ENCODE assay signal across 26 mouse cellular contexts in genomic region chr11:63294476-63294875, GRCm38 (mm10).
A peak's percentile ranks its signal among the peaks of the same experiment; 100 is the strongest.
DNase-seq lines count a peak whose midpoint lies in the region; ATAC-seq lines count a peak whose summit lies in the region.
"Had no signal": no experiment of that assay in that cellular context is flagged by ENCODE, and none has a peak within 500 bp of the region (broad histone marks: within the 10 kb centered on the region; RNA-seq: fewer than 3 reads in every experiment).

No protein-coding gene starts in this region.

- no peaks in the 10 kb centered on the region; the same call in 1 of the 2 replicates for H3K4me1 ChIP-seq in embryonic facial prominence, embryonic 11.5 days (ENCODE audit: control insufficient read depth, insufficient read depth, low read length)
- H3K4me1 ChIP-seq: embryonic facial prominence, embryonic 15.5 days had no signal

- H3K27ac ChIP-seq in embryonic facial prominence, embryonic 11.5 days (replicated peaks; ENCODE audit: low read depth, low read length): no peak overlapping the region
- H3K27ac ChIP-seq: embryonic facial prominence, embryonic 13.5 days; embryonic facial prominence, embryonic 15.5 days; forebrain, embryonic 10.5 days; forebrain, embryonic 12.5 days had no signal

- H3K4me3 ChIP-seq in embryonic facial prominence, embryonic 11.5 days (ENCODE audit: low read depth, low read length): no peak overlapping the region
- H3K4me3 ChIP-seq: embryonic facial prominence, embryonic 13.5 days; embryonic facial prominence, embryonic 15.5 days; erythroblast, embryonic 14.5 days; forebrain, embryonic 10.5 days; forebrain, embryonic 12.5 days had no signal

- H3K27me3 ChIP-seq in embryonic facial prominence, embryonic 11.5 days (ENCODE audit: control insufficient read depth, insufficient read depth, low read length): no peaks in the 10 kb centered on the region
- H3K27me3 ChIP-seq: embryonic facial prominence, embryonic 13.5 days; embryonic facial prominence, embryonic 15.5 days; forebrain, embryonic 12.5 days; Patski had no signal

- H3K9ac ChIP-seq in embryonic facial prominence, embryonic 11.5 days (replicated peaks; ENCODE audit: low read length): no peak overlapping the region
- H3K9ac ChIP-seq: embryonic facial prominence, embryonic 13.5 days; embryonic facial prominence, embryonic 15.5 days; forebrain, embryonic 12.5 days had no signal

- H3K36me3 ChIP-seq in embryonic facial prominence, embryonic 11.5 days (replicated peaks; ENCODE audit: control insufficient read depth, insufficient read depth, low read depth, low read length): no peaks in the 10 kb centered on the region
- H3K36me3 ChIP-seq: embryonic facial prominence, embryonic 13.5 days; embryonic facial prominence, embryonic 15.5 days; forebrain, embryonic 10.5 days; forebrain, embryonic 12.5 days had no signal

- 48% methylated on average over 3 of the region's 3 CpGs for WGBS in embryonic facial prominence, embryonic 11.5 days

- peak; percentile 32 for DNase-seq in embryo, embryonic 11 days
- no peak for DNase-seq in embryo, embryonic 9.5 days (ENCODE audit: extremely low spot score)
- DNase-seq in MN1 (ENCODE audit: low spot score): peak; percentile 32
- peak; percentile 71 for DNase-seq in embryonic facial prominence, embryonic 11.5 days (ENCODE audit: low spot score)
- DNase-seq in mesoderm, embryonic 11.5 days (ENCODE audit: low read depth, low spot score): peak; percentile 4
- DNase-seq: adrenal gland, adult 8-10 months; adrenal gland, postnatal 14 days; adrenal gland, postnatal 36 days; B cell, adult 2 months; cerebellum, adult 11 months; cerebellum, adult 18-20 months; cerebellum, adult 8-10 months; cerebellum, adult 9-11 months; cerebellum, postnatal 14 days; cerebellum, postnatal 36 days had no signal

- H3K9me3 ChIP-seq in embryonic facial prominence, embryonic 11.5 days (replicated peaks; ENCODE audit: control insufficient read depth, low read length): no peaks in the 10 kb centered on the region
- H3K9me3 ChIP-seq: embryonic facial prominence, embryonic 13.5 days; embryonic facial prominence, embryonic 15.5 days; forebrain, embryonic 10.5 days; forebrain, embryonic 12.5 days had no signal

- no peak overlapping the region for H3K4me2 ChIP-seq in embryonic facial prominence, embryonic 11.5 days (ENCODE audit: low read depth, low read length)
- H3K4me2 ChIP-seq: embryonic facial prominence, embryonic 13.5 days; embryonic facial prominence, embryonic 15.5 days; forebrain, embryonic 12.5 days had no signal

- no peak for ATAC-seq in embryonic facial prominence, embryonic 11.5 days (replicated peaks; ENCODE audit: insufficient number of reproducible peaks, low FRiP score, low TSS enrichment, low read depth)
- ATAC-seq in CD4-positive, CD25-positive, alpha-beta regulatory T cell, adult 4 months: no peak
- no peak for ATAC-seq in cerebellum, adult (ENCODE audit: insufficient number of reproducible peaks, low FRiP score, low TSS enrichment)
- ATAC-seq: activated CD4-positive, CD25-positive, alpha-beta regulatory T cell, adult 4 months; forebrain, embryonic 14.5 days; forebrain, embryonic 16.5 days; Patski had no signal
